Mouse (Mus musculus): Measurements from ENCODE around the gene Vps52.
"Not testable (repeated sequence)": the region's sequence is repeated elsewhere in the genome, so short reads cannot be mapped to it uniquely, and the experiment has no call there.

Gene Vps52

GRCm38 (mm10) chr17:33965846-33966550 lies 10.4 kb downstream of the Vps52 start:
- DNase-seq (ENCODE audit: low read depth, low spot score) = no peak

GRCm38 (mm10) chr17:33968489-33968888 lies 12.9 kb downstream of the Vps52 start:
- DNase-seq (ENCODE audit: low read depth, low spot score) = peak; percentile 70

- peak; percentile 86 for DNase-seq (ENCODE audit: low read depth, low spot score)
These were observed 13.3 kb downstream of the Vps52 start for GRCm38 (mm10) chr17:33968927-33969326.

GRCm38 (mm10) chr17:33969394-33969793 lies 13.8 kb downstream of the Vps52 start:
- peak; percentile 34 for DNase-seq (ENCODE audit: low read depth, low spot score)

- peak; percentile 49 for DNase-seq (ENCODE audit: low read depth, low spot score)
These were observed 17.1 kb downstream of the Vps52 start for GRCm38 (mm10) chr17:33972691-33973090.

- DNase-seq (ENCODE audit: low read depth, low spot score) = no peak
These were observed 18.0 kb downstream of the Vps52 start for GRCm38 (mm10) chr17:33973572-33973971.

- peak; percentile 31 for DNase-seq (ENCODE audit: low read depth, low spot score)
These were observed 22.4 kb downstream of the Vps52 start for GRCm38 (mm10) chr17:33977861-33978557.

- peak; percentile 97 for DNase-seq (ENCODE audit: low read depth, low spot score)
These were observed 23.0 kb downstream of the Vps52 start for GRCm38 (mm10) chr17:33978631-33979031.

- DNase-seq (ENCODE audit: low read depth, low spot score) = no peak
These were observed 24.0 kb downstream of the Vps52 start for GRCm38 (mm10) chr17:33979512-33980050.

GRCm38 (mm10) chr17:33980181-33981035 lies 24.8 kb downstream of the Vps52 start:
- no peak for DNase-seq (ENCODE audit: low read depth, low spot score)

GRCm38 (mm10) chr17:33981192-33981909 lies 25.7 kb downstream of the Vps52 start:
- not testable (repeated sequence) for DNase-seq (ENCODE audit: low read depth, low spot score)

GRCm38 (mm10) chr17:33982136-33982535 lies 26.5 kb downstream of the Vps52 start:
- not testable (repeated sequence) for DNase-seq (ENCODE audit: low read depth, low spot score)

- peak; percentile 86 for DNase-seq (ENCODE audit: low read depth, low spot score)
These were observed 36.4 kb downstream of the Vps52 start for GRCm38 (mm10) chr17:33991788-33992664.

GRCm38 (mm10) chr17:33994959-33995358 lies 39.3 kb downstream of the Vps52 start:
- no peak for DNase-seq (ENCODE audit: low read depth, low spot score)

- DNase-seq (ENCODE audit: low read depth, low spot score) = no peak
These were observed 40.0 kb downstream of the Vps52 start for GRCm38 (mm10) chr17:33995651-33996050.

GRCm38 (mm10) chr17:33997025-33997424 lies 41.4 kb downstream of the Vps52 start:
- not testable (repeated sequence) for DNase-seq (ENCODE audit: low read depth, low spot score)

GRCm38 (mm10) chr17:33998697-33999096 lies 43.1 kb downstream of the Vps52 start:
- DNase-seq (ENCODE audit: low read depth, low spot score) = not testable (repeated sequence)

- peak; percentile 44 for DNase-seq (ENCODE audit: low read depth, low spot score)
These were observed 43.9 kb downstream of the Vps52 start for GRCm38 (mm10) chr17:33999341-34000149.

- DNase-seq (ENCODE audit: low read depth, low spot score) = peak; percentile 98
These were observed 44.5 kb downstream of the Vps52 start, which contains the start of gene H2-K1 for GRCm38 (mm10) chr17:34000150-34000537. Gene H2-K1 (minus strand): TSS chr17:34000347.

Data from A20 (cell line).